Comparison of ENCODE assay signal across 10 mouse cellular contexts in genomic region chr7:81541924-81542524, GRCm38 (mm10). TPM values are rescaled to one million over a fixed set of nuclear protein-coding genes. Genes with fewer than 3 reads are reported as not detected.
DNase-seq lines count a peak whose midpoint lies in the region; ATAC-seq and TF ChIP-seq lines count a peak whose summit lies in the region.
"Had no signal": no experiment of that assay in that cellular context is flagged by ENCODE, and none has a peak within 500 bp of the region (broad histone marks: within the 10 kb centered on the region; RNA-seq: fewer than 3 reads in every experiment).

No protein-coding gene starts in this region.

- peaks cover 5% of the 10 kb centered on the region; the same call in 1 of the 2 replicates for H3K36me3 ChIP-seq in heart, embryonic 11.5 days (ENCODE audit: control insufficient read depth, insufficient read depth, low read length)
- H3K36me3 ChIP-seq: stomach, embryonic 15.5 days had no signal

- H3K4me1 ChIP-seq in heart, embryonic 11.5 days (ENCODE audit: control insufficient read depth, insufficient read depth, low read length): no peaks in the 10 kb centered on the region
- H3K4me1 ChIP-seq: stomach, embryonic 15.5 days had no signal

- H3K9me3 ChIP-seq in heart, embryonic 11.5 days (replicated peaks; ENCODE audit: control insufficient read depth, low read length): no peaks in the 10 kb centered on the region
- H3K9me3 ChIP-seq: stomach, embryonic 15.5 days had no signal

- no peak overlapping the region for H3K9ac ChIP-seq in heart, embryonic 11.5 days (ENCODE audit: low read depth, low read length)
- H3K9ac ChIP-seq: stomach, embryonic 15.5 days had no signal

- no peaks in the 10 kb centered on the region for H3K27me3 ChIP-seq in heart, embryonic 11.5 days (ENCODE audit: control insufficient read depth, insufficient read depth, low read length)
- H3K27me3 ChIP-seq: stomach, embryonic 15.5 days had no signal

- no peak for TF ChIP-seq CTCF in layer of hippocampus, adult 2 months (conservative IDR thresholded peaks at IDR 0.05)

- no peak overlapping the region for H3K4me3 ChIP-seq in heart, embryonic 11.5 days (ENCODE audit: low read depth, low read length)
- no peak overlapping the region for H3K4me3 ChIP-seq in layer of hippocampus, adult 2 months
- H3K4me3 ChIP-seq: stomach, embryonic 15.5 days had no signal

- 82% methylated on average over 7 of the region's 7 CpGs for WGBS in heart, embryonic 11.5 days (ENCODE audit: insufficient replicate concordance)

- ATAC-seq in heart, embryonic 11.5 days (replicated peaks; ENCODE audit: insufficient number of reproducible peaks, low FRiP score, low TSS enrichment): no peak
- no peak for ATAC-seq in megakaryocyte progenitor cell, adult 5-6 weeks (replicated peaks; ENCODE audit: poor library complexity)

- H3K27ac ChIP-seq in heart, embryonic 11.5 days (ENCODE audit: low read depth, low read length): no peak overlapping the region
- H3K27ac ChIP-seq in layer of hippocampus, adult 2 months: peak overlapping the region; percentile 85
- H3K27ac ChIP-seq: stomach, embryonic 15.5 days had no signal

- peak; percentile 97 for DNase-seq in heart, adult 11 months
- peak; percentile 74 for DNase-seq in adrenal gland, postnatal 14 days
- DNase-seq in frontal cortex, postnatal 36 days (ENCODE audit: low spot score in 2 of 2): peak; percentile 68 to 81
- peak; percentile 73 to 74 for DNase-seq in layer of hippocampus, adult 2 months (ENCODE audit: low spot score in 2 of 2)
- DNase-seq in right cerebral cortex, adult 2 months (ENCODE audit: low spot score in 2 of 2): peak; percentile 41 to 78
- DNase-seq in urinary bladder, postnatal 10 days (ENCODE audit: low spot score): no peak

- no peak overlapping the region for H3K4me2 ChIP-seq in heart, embryonic 11.5 days
- H3K4me2 ChIP-seq: stomach, embryonic 15.5 days had no signal

RNA-seq across cellular contexts. Expression of gene Fsd2, which starts 24.7 kb away (rescaled TPM):
- 50.9 and 62.4 TPM in 2 replicates for polyA plus RNA-seq in heart, embryonic 11.5 days (2014; fragmentation: Nextera tagmentation; extraction: Ambion mirVana)
- 1.3 and 2.0 TPM in 2 replicates for total RNA-seq in adrenal gland, postnatal 14 days (2021)
- under 1 TPM; 0.27 to 0.28 TPM for total RNA-seq in layer of hippocampus, adult 2 months (2021)
- total RNA-seq in megakaryocyte progenitor cell, adult 5-6 weeks (2015): 0.17 TPM in 1 of 2 replicates, not detected in the other
- 0.04 and 0.27 TPM in 2 replicates for total RNA-seq in megakaryocyte progenitor cell, adult 5-6 weeks (2017)

RNA-seq across cellular contexts. Expression of gene Whamm, which starts 29.0 kb away (rescaled TPM):
- 5.9 and 6.2 TPM in 2 replicates for polyA plus RNA-seq in heart, embryonic 11.5 days (2014; fragmentation: Nextera tagmentation; extraction: Ambion mirVana)
- 16.1 and 18.3 TPM in 2 replicates for total RNA-seq in adrenal gland, postnatal 14 days (2021)
- total RNA-seq in layer of hippocampus, adult 2 months (2021): 10 to 100 TPM; 19.0 to 22.8 TPM
- 12.3 and 13.4 TPM in 2 replicates for total RNA-seq in megakaryocyte progenitor cell, adult 5-6 weeks (2015)
- total RNA-seq in megakaryocyte progenitor cell, adult 5-6 weeks (2017): 17.5 and 18.6 TPM in 2 replicates

RNA-seq across cellular contexts. Expression of gene BC048679, which starts 43.9 kb away (rescaled TPM):
- not detected in 2 replicates for polyA plus RNA-seq in heart, embryonic 11.5 days (2014; fragmentation: Nextera tagmentation; extraction: Ambion mirVana)
- not detected in 2 replicates for total RNA-seq in adrenal gland, postnatal 14 days (2021)
- not detected for total RNA-seq in layer of hippocampus, adult 2 months (2021)
- not detected in 2 replicates for total RNA-seq in megakaryocyte progenitor cell, adult 5-6 weeks (2015)
- not detected in 2 replicates for total RNA-seq in megakaryocyte progenitor cell, adult 5-6 weeks (2017)
- polyA plus RNA-seq: heart, postnatal 0 days; stomach, embryonic 15.5 days had no signal

RNA-seq across cellular contexts. Expression of gene Ap3b2, which starts 48.3 kb away (rescaled TPM):
- polyA plus RNA-seq in heart, embryonic 11.5 days (2014; fragmentation: Nextera tagmentation; extraction: Ambion mirVana): 11.4 and 15.0 TPM in 2 replicates
- 8.8 and 11.7 TPM in 2 replicates for total RNA-seq in adrenal gland, postnatal 14 days (2021)
- 100 to 1,000 TPM; 162 to 180 TPM for total RNA-seq in layer of hippocampus, adult 2 months (2021)
- total RNA-seq in megakaryocyte progenitor cell, adult 5-6 weeks (2015): not detected in 2 replicates
- total RNA-seq in megakaryocyte progenitor cell, adult 5-6 weeks (2017): not detected in 2 replicates
